Mouse (Mus musculus) cortical plate, adult 2 months (tissue): ENCODE measurements around the gene Tnrc18.

ENCODE experiments used
- CTCF ChIP-seq: fragments of 200-500 bp; IDR thresholded peaks from 2 replicates; pipeline ENCODE4 v1.5.1; 2011; ENCODE audit warnings: mild to moderate bottlenecking, control low read depth, low read length; ENCODE audit not compliant: insufficient read depth; ENCODE audit errors: extremely low read depth
- POLR2A ChIP-seq: fragments of 200-500 bp; IDR thresholded peaks from 2 replicates; pipeline ENCODE4 v1.6.1; 2011; ENCODE audit warnings: mild to moderate bottlenecking, low read length, control low read depth; ENCODE audit not compliant: insufficient read depth; ENCODE audit errors: extremely low read depth

- TF ChIP-seq POLR2A (no peak), CTCF (no peak)
These were observed 34.2 kb upstream of the Tnrc18 start for GRCm38 (mm10) chr5:142851681-142852049.
